Mouse (Mus musculus): Measurements from ENCODE around the gene Gm13272. TPM values are rescaled to one million over a fixed set of nuclear protein-coding genes. Genes with fewer than 3 reads are reported as not detected.
"Not testable (repeated sequence)": the region's sequence is repeated elsewhere in the genome, so short reads cannot be mapped to it uniquely, and the experiment has no call there.

Gene Gm13272
- polyA plus RNA-seq, 1 experiment from 2014 or later: not detected

DNA sequence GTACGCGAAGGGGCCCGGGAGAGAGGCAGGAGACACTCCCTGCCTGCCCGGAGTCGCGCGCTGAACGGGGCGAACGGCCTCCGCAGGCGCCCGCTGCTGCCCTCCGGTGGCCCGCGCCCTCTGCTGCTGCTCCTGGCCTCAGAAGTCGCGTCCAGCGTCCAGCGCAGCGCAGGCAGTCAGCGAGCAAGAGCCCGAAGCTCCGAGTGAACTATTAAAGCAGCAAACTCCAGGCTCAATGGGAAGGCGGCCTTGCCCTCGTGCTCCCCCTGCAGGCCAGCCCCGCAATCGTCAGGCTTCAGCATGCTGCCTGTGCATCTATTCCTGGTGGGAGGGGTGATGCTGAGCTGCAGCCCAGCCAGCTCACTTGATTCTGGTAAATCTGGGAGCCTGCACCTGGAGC is 17.4 kb downstream of the Gm13272 start, which contains the start of gene Gm13279:
Gm13279 (plus strand) TSS at position 301 of the 400 bp plus-strand sequence.
- not testable (repeated sequence) for H3K27ac ChIP-seq; H3K4me2 ChIP-seq; H3K4me3 ChIP-seq; H3K9ac ChIP-seq; H3K36me3 ChIP-seq; ATAC-seq (ENCODE audit: low FRiP score); H3K4me1 ChIP-seq (replicated peaks); H3K27me3 ChIP-seq; H3K9me3 ChIP-seq
- WGBS: no CpG with 5 or more reads among the region's 28 CpGs

- H3K9ac ChIP-seq; H3K36me3 ChIP-seq; H3K9me3 ChIP-seq; H3K27ac ChIP-seq; H3K27me3 ChIP-seq; H3K4me3 ChIP-seq; H3K4me2 ChIP-seq; H3K4me1 ChIP-seq (replicated peaks); ATAC-seq (ENCODE audit: low FRiP score): not testable (repeated sequence)
- WGBS: 24% methylated on average over 5 of the region's 7 CpGs
These were observed 19.7 kb downstream of the Gm13272 start, which contains the start of gene Gm13285 for GRCm38 (mm10) chr4:88799365-88799764. Gene Gm13285, plus strand, starts transcription at chr4:88799665.

GRCm38 (mm10) chr4:88802954-88803353 is 23.3 kb downstream of the Gm13272 start, which contains the start of gene Gm13287:
Gene Gm13287, plus strand, starts transcription at chr4:88803254.
- not testable (repeated sequence) for H3K36me3 ChIP-seq; H3K4me2 ChIP-seq; H3K9me3 ChIP-seq; H3K27ac ChIP-seq; H3K27me3 ChIP-seq; H3K4me3 ChIP-seq; ATAC-seq (ENCODE audit: low FRiP score); H3K4me1 ChIP-seq (replicated peaks); H3K9ac ChIP-seq
- WGBS: no CpG with 5 or more reads among the region's 29 CpGs

DNA sequence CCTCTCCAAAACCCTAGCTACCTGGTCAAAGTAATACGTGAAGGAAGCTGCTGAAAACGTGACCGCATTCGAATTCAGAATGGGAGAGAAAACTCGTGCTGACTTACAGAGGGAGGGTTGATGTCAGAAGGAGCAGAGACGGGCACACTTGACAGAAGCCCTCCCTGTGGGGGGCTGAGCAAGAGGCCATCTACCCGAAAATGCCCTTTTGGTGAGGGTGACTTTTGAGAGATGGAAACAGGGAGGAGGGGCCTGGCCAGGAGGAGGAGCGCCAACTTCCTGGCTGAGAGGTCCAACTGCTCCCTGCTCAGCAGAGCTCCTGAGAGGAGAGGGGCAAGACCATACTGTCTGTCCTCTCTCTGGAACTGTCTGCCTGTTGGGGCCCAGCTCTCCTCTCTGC is 25.6 kb downstream of the Gm13272 start, which contains the start of gene Gm13288:
Gm13288 (plus strand) TSS at position 301 of the 400 bp plus-strand sequence.
- ATAC-seq (ENCODE audit: low FRiP score); H3K27me3 ChIP-seq; H3K27ac ChIP-seq; H3K4me1 ChIP-seq (replicated peaks); H3K9ac ChIP-seq; H3K9me3 ChIP-seq; H3K36me3 ChIP-seq: not testable (repeated sequence)
- WGBS: no CpG with 5 or more reads among the region's 8 CpGs
- H3K4me3 ChIP-seq: peak within 1 kb of the TSS; percentile 22; the same call in 1 of the 2 replicates
- peak within 1 kb of the TSS; percentile 48 for H3K4me2 ChIP-seq

- 2% methylated on average over 12 of the region's 34 CpGs for WGBS
- H3K27me3 ChIP-seq; H3K4me1 ChIP-seq (replicated peaks); H3K27ac ChIP-seq; H3K9ac ChIP-seq; H3K9me3 ChIP-seq; ATAC-seq (ENCODE audit: low FRiP score); H3K36me3 ChIP-seq: not testable (repeated sequence)
- peak overlapping the region; percentile 48 for H3K4me2 ChIP-seq
- H3K4me3 ChIP-seq: peak overlapping the region; percentile 22; the same call in 1 of the 2 replicates
These were observed 26.1 kb downstream of the Gm13272 start for GRCm38 (mm10) chr4:88805761-88806160.

DNA sequence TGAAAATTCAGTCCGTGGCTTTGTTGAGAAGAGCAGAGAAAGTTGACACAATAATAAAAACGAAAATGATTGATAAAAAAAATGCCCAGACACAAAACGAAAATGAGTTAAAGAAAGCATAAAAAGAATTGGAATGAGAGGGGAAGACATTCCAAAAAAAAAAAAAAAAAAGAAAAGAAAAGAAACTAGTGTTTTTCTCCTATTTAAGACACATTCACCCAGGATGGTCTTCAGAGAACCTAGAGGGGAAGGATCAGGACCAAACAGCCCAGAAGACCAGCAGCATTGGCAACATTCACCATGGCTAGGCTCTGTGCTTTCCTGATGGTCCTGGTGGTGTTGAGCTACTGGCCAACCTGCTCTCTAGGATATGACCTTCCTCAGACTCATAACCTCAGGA is 36.3 kb downstream of the Gm13272 start, which contains the start of gene Ifna7:
Ifna7 (plus strand) TSS at position 301 of the 400 bp plus-strand sequence.
- ATAC-seq (ENCODE audit: low FRiP score): no peak
- H3K4me3 ChIP-seq: no peak within 1 kb of the TSS
- 74% methylated on average over 3 of the region's 3 CpGs for WGBS
- H3K4me1 ChIP-seq (replicated peaks): no peaks in the 10 kb centered on the region
- H3K27me3 ChIP-seq: no peaks in the 10 kb centered on the region
- no peak within 1 kb of the TSS for H3K4me2 ChIP-seq
- H3K9ac ChIP-seq: no peak within 1 kb of the TSS
- no peak within 1 kb of the TSS for H3K27ac ChIP-seq
- H3K36me3 ChIP-seq: no peaks in the 10 kb centered on the region
- H3K9me3 ChIP-seq: no peaks in the 10 kb centered on the region

GRCm38 (mm10) chr4:88819659-88820058 is 40.0 kb downstream of the Gm13272 start, which contains the start of gene Ifna11:
Gene Ifna11, plus strand, starts transcription at chr4:88819959.
- no peaks in the 10 kb centered on the region for H3K36me3 ChIP-seq
- no peak within 1 kb of the TSS for H3K9ac ChIP-seq
- H3K4me2 ChIP-seq: no peak within 1 kb of the TSS
- H3K4me1 ChIP-seq (replicated peaks): no peaks in the 10 kb centered on the region
- H3K4me3 ChIP-seq: no peak within 1 kb of the TSS
- 97% methylated on average over 1 of the region's 1 CpGs for WGBS
- no peaks in the 10 kb centered on the region for H3K27me3 ChIP-seq
- H3K27ac ChIP-seq: no peak within 1 kb of the TSS
- H3K9me3 ChIP-seq: no peaks in the 10 kb centered on the region
- no peak for ATAC-seq (ENCODE audit: low FRiP score)

GRCm38 (mm10) chr4:88822995-88823394 is 43.3 kb downstream of the Gm13272 start:
- no peak overlapping the region for H3K4me3 ChIP-seq
- no peak overlapping the region for H3K9ac ChIP-seq
- 26% methylated on average over 4 of the region's 4 CpGs for WGBS
- H3K4me1 ChIP-seq (replicated peaks): no peaks in the 10 kb centered on the region
- no peak overlapping the region for H3K27ac ChIP-seq
- H3K27me3 ChIP-seq: no peaks in the 10 kb centered on the region
- no peaks in the 10 kb centered on the region for H3K36me3 ChIP-seq
- no peak overlapping the region for H3K4me2 ChIP-seq
- no peak for ATAC-seq (ENCODE audit: low FRiP score)
- H3K9me3 ChIP-seq: no peaks in the 10 kb centered on the region

DNA sequence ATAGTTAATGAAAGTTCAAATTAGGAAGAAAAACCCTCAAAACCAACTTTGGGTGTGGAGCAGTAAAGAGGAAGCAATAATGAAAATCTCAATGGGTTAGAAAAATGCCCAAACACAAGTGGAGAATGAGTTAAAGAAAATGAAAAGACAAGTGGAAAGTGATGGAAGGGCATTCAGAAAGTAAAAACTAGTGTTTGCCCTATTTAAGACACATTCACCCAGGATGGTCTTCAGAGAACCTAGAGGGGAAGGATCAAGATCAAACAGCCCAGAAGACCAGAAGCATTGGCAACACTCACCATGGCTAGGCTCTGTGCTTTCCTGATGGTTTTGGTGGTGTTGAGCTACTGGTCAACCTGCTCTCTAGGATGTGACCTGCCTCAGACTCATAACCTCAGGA is 47.5 kb downstream of the Gm13272 start, which contains the start of gene Ifna6:
Ifna6 (plus strand) TSS at position 301 of the 400 bp plus-strand sequence.
- H3K9me3 ChIP-seq; ATAC-seq (ENCODE audit: low FRiP score); H3K4me3 ChIP-seq; H3K27ac ChIP-seq; H3K4me1 ChIP-seq (replicated peaks); H3K9ac ChIP-seq; H3K4me2 ChIP-seq; H3K27me3 ChIP-seq; H3K36me3 ChIP-seq: not testable (repeated sequence)

Other genes with a start within 250 kb of the Gm13272 start
- gene Ifna15, start 221.6 kb upstream of the Gm13272 start, polyA plus RNA-seq (2015; fragmentation: Nextera tagmentation; extraction: Ambion mirVana): not detected in 2 replicates
- not detected in 2 replicates for gene Ifna14, start 208.1 kb upstream of the Gm13272 start, polyA plus RNA-seq (2015; fragmentation: Nextera tagmentation; extraction: Ambion mirVana)
- gene Ifna9, start 187.5 kb upstream of the Gm13272 start, polyA plus RNA-seq (2015; fragmentation: Nextera tagmentation; extraction: Ambion mirVana): not detected in 2 replicates
- gene Ifna12, start 176.5 kb upstream of the Gm13272 start, polyA plus RNA-seq (2015; fragmentation: Nextera tagmentation; extraction: Ambion mirVana): not detected in 2 replicates
- gene C87499, start 145.4 kb upstream of the Gm13272 start, polyA plus RNA-seq (2015; fragmentation: Nextera tagmentation; extraction: Ambion mirVana): not detected in 2 replicates
- gene Ifna13, start 135.4 kb upstream of the Gm13272 start, polyA plus RNA-seq (2015; fragmentation: Nextera tagmentation; extraction: Ambion mirVana): not detected in 2 replicates
- gene Ifna16, start 102.9 kb upstream of the Gm13272 start, polyA plus RNA-seq (2015; fragmentation: Nextera tagmentation; extraction: Ambion mirVana): not detected in 2 replicates
- gene Ifna2, start 95.9 kb upstream of the Gm13272 start, polyA plus RNA-seq (2015; fragmentation: Nextera tagmentation; extraction: Ambion mirVana): not detected in 2 replicates
- gene Ifnab, start 88.5 kb upstream of the Gm13272 start, polyA plus RNA-seq (2015; fragmentation: Nextera tagmentation; extraction: Ambion mirVana): not detected in 2 replicates
- gene Gm26566, start 58.0 kb upstream of the Gm13272 start, polyA plus RNA-seq (2015; fragmentation: Nextera tagmentation; extraction: Ambion mirVana): 1.6 and 2.6 TPM in 2 replicates
- 129 and 130 TPM in 2 replicates for gene Klhl9, start 57.4 kb upstream of the Gm13272 start, polyA plus RNA-seq (2015; fragmentation: Nextera tagmentation; extraction: Ambion mirVana)
- gene Gm13271, start 25.0 kb upstream of the Gm13272 start, polyA plus RNA-seq (2015; fragmentation: Nextera tagmentation; extraction: Ambion mirVana): not detected in 2 replicates
- gene Gm13283, start 19.7 kb upstream of the Gm13272 start, polyA plus RNA-seq (2015; fragmentation: Nextera tagmentation; extraction: Ambion mirVana): 0.22 TPM in 1 of 2 replicates, not detected in the other
- 0.22 TPM in 1 of 2 replicates, not detected in the other for gene Gm13290, start 6.0 kb upstream of the Gm13272 start, polyA plus RNA-seq (2015; fragmentation: Nextera tagmentation; extraction: Ambion mirVana)
- gene Gm13289, start 2.9 kb upstream of the Gm13272 start, polyA plus RNA-seq (2015; fragmentation: Nextera tagmentation; extraction: Ambion mirVana): not detected in 2 replicates
- not detected in 2 replicates for gene Ifnz, start 2.3 kb downstream of the Gm13272 start, polyA plus RNA-seq (2015; fragmentation: Nextera tagmentation; extraction: Ambion mirVana)
- not detected in 2 replicates for gene Gm13276, start 5.9 kb downstream of the Gm13272 start, polyA plus RNA-seq (2015; fragmentation: Nextera tagmentation; extraction: Ambion mirVana)
- not detected in 2 replicates for gene Gm13277, start 8.8 kb downstream of the Gm13272 start, polyA plus RNA-seq (2015; fragmentation: Nextera tagmentation; extraction: Ambion mirVana)
- not detected in 2 replicates for gene Gm13278, start 11.7 kb downstream of the Gm13272 start, polyA plus RNA-seq (2015; fragmentation: Nextera tagmentation; extraction: Ambion mirVana)
- gene Gm13275, start 14.6 kb downstream of the Gm13272 start, polyA plus RNA-seq (2015; fragmentation: Nextera tagmentation; extraction: Ambion mirVana): not detected in 2 replicates
- not detected in 2 replicates for gene Gm13279, start 17.5 kb downstream of the Gm13272 start, polyA plus RNA-seq (2015; fragmentation: Nextera tagmentation; extraction: Ambion mirVana)
- gene Gm13285, start 19.8 kb downstream of the Gm13272 start, polyA plus RNA-seq (2015; fragmentation: Nextera tagmentation; extraction: Ambion mirVana): not detected in 2 replicates
- gene Gm13287, start 23.4 kb downstream of the Gm13272 start, polyA plus RNA-seq (2015; fragmentation: Nextera tagmentation; extraction: Ambion mirVana): not detected in 2 replicates
- not detected in 2 replicates for gene Gm13288, start 25.7 kb downstream of the Gm13272 start, polyA plus RNA-seq (2015; fragmentation: Nextera tagmentation; extraction: Ambion mirVana)
- not detected in 2 replicates for gene Ifna7, start 36.4 kb downstream of the Gm13272 start, polyA plus RNA-seq (2015; fragmentation: Nextera tagmentation; extraction: Ambion mirVana)
- gene Ifna11, start 40.1 kb downstream of the Gm13272 start, polyA plus RNA-seq (2015; fragmentation: Nextera tagmentation; extraction: Ambion mirVana): not detected in 2 replicates
- gene Ifna6, start 47.6 kb downstream of the Gm13272 start, polyA plus RNA-seq (2015; fragmentation: Nextera tagmentation; extraction: Ambion mirVana): not detected in 2 replicates
- not detected in 2 replicates for gene Ifna5, start 55.7 kb downstream of the Gm13272 start, polyA plus RNA-seq (2015; fragmentation: Nextera tagmentation; extraction: Ambion mirVana)
- gene Ifna4, start 62.0 kb downstream of the Gm13272 start, polyA plus RNA-seq (2015; fragmentation: Nextera tagmentation; extraction: Ambion mirVana): not detected in 2 replicates
- not detected in 2 replicates for gene Ifna1, start 70.2 kb downstream of the Gm13272 start, polyA plus RNA-seq (2015; fragmentation: Nextera tagmentation; extraction: Ambion mirVana)
- not detected in 2 replicates for gene Ifne, start 100.4 kb downstream of the Gm13272 start, polyA plus RNA-seq (2015; fragmentation: Nextera tagmentation; extraction: Ambion mirVana)